ENCODE assay signal across 14 mouse cellular contexts in the genomic region with DNA sequence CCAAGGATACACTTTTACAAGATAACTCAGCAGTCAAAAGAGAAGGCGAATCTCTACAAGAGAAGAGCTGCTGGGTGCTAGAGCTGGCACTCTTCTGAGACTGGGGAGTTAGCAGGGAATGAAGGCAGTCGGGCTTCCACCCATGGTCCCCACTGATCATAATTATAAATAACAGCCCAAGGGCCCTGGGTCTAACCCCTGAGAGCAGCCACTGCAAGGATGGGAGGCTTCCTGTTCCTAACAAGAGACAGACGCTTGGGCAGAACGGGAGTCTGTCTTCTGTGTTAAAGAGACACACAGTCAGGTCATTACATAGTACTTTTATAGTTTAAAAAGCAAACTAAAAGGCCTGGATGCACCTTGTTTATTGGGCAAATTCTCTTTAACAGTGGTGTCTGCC.
"Had no signal": no experiment of that assay in that cellular context is flagged by ENCODE, and none has a peak within 500 bp of the region (broad histone marks: within the 10 kb centered on the region; RNA-seq: fewer than 3 reads in every experiment).

No protein-coding gene starts in this region.

- H3K27ac ChIP-seq: kidney, postnatal 0 days; limb, embryonic 12.5 days; midbrain, embryonic 15.5 days; neural tube, embryonic 12.5 days had no signal

- DNase-seq: kidney, adult 11 months; kidney, adult 9 months; kidney, postnatal 36 days; layer of hippocampus, adult 9-11 months; layer of hippocampus, postnatal 36 days; lung, adult 2 months; lung, postnatal 36 days; right cerebral cortex, postnatal 4 days; spleen, adult 18-20 months had no signal

- H3K36me3 ChIP-seq: midbrain, embryonic 15.5 days had no signal

- H3K4me3 ChIP-seq: limb, embryonic 12.5 days; midbrain, embryonic 15.5 days; neural tube, embryonic 12.5 days had no signal

- ATAC-seq: lung, postnatal 0 days; midbrain, embryonic 15.5 days had no signal

- H3K9ac ChIP-seq: limb, embryonic 12.5 days; midbrain, embryonic 15.5 days; neural tube, embryonic 12.5 days had no signal

- H3K4me2 ChIP-seq: limb, embryonic 12.5 days; midbrain, embryonic 15.5 days; neural tube, embryonic 12.5 days had no signal

- H3K27me3 ChIP-seq: limb, embryonic 12.5 days; midbrain, embryonic 15.5 days; neural tube, embryonic 12.5 days had no signal

- H3K9me3 ChIP-seq: limb, embryonic 12.5 days; midbrain, embryonic 15.5 days; neural tube, embryonic 12.5 days had no signal
